Mouse (Mus musculus) heart, adult 11 months (tissue): Measurements from ENCODE around the gene Dclk2.

Experiments used
- DNase-seq: peaks from one replicate; pipeline ENCODE4 v3.0.0; 2022

The Dclk2 gene

DNA sequence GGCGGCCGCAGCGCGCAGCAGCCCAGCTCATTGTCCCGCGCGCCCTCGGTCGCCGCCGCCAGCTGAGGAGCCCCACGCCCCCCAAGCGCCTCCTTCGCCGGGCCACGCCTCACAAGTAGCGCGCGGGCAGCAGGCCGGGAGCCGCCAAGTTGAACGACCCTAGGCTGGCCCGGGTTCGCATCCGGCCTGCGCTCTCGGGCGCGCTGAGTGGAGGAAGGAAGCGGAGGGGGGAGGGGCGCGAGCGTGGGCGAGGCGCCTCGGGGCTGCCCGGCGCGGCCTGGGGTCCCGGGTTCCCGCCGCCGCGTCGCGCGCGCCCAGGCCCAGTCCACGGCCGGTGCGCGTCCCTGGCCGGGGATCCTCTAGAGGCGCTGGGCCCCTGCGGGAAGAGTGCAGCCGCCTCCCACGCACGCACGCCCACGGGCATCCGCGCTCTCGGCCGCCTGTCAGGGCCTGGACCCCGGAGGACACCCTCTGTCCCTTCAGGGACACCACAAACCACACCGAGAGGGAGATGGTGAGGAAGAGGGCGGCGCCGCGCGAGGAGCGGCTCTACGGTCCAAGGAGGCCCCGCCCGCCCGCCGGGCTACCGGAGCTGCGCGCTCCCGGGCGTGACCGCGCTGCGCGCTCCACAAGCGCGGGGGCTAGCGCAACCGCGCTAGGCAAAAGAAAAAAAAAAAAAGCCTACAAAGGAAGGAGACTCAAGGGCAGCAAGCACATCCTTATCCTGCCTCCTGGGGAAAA lies at the start of gene Dclk2:
TSS of gene Dclk2 (minus strand) at position 510 of the 741 bp plus-strand sequence.
- peak; percentile 98 for DNase-seq

DNA sequence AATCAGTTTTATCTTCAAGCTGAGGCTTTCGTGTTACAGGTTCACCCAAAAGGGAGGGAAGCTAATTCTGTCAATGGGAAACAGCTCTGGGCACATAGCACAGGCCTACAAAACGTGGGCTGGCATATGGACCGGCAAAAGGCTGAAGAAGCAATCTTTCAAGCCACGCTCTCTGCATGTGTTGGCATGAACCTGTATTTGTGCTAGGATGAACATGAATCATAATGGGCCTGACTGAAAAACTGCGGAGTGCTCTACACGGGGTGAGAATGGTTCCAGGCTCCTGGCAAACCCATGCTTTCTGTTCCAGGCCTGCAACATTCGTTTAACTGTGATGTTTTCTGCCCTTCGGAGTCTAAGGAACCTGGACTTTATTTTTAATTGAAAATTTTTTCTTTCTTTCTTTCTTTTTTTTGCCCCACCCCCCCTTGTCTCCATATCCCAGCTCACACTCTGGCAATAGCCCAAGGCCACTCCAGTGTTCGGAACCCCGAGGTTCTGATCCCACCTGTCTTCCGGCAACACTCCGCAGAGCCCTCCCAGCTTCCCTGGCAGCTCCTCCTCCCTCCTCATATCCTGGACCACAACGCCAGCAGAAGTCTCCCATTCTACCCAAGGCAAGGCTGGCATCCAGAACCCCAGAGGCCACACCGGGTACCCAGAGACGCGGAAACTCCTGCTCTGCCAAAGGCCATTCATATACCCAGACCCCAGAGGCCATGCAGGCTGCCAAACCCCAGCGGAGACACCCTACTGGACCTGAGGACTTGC lies 42.2 kb upstream of the Dclk2 start:
- DNase-seq: no peak

DNA sequence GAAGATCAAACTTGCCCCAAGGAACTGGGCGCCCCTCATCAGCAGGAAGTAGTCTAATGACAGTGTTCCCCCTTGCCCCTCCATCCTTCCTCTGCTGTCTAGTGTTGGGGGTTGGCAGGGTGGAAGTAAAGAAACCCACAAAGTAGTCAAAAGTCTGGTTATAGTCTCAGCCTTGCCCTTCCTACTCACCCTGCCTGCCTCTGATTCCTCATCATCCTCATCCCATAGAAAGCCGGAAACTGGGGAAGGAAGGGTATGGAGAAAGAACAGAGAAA lies 40.7 kb upstream of the Dclk2 start:
- no peak for DNase-seq

DNA sequence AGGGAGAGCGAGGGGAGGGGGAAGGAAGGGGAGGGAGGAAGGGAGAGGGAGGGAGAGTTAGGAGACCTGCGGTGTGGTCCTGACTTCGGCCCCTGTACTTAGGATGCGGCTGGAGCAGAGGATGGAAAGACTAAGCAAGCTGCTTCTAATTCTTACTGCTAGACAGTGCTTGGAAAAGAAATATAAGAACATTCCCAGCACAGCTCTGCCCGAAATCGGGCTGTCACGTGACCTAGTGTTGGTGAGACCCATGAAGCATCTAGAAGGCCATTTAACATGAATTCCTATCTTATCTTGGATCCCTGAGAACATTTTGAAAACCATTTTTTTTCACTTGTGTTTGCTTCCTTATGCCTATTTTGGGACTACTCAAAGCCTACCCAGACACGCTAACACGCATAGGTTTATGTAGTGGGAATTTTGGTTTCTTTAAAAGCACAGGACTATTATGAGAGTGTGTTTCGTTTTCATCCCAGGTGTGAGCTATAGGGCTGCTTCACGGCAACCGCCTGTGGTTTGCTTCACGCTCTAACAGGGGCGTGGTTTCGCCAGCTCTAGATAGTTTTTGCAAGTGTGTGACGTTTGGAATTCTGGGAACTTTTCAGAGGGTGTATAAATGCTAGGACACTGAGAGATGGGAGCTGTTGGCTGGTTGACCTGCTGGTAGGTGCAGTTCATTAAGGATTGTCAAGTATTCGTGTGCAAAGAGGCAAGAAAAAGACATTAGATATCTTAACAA lies 40.2 kb upstream of the Dclk2 start:
- DNase-seq: no peak

DNA sequence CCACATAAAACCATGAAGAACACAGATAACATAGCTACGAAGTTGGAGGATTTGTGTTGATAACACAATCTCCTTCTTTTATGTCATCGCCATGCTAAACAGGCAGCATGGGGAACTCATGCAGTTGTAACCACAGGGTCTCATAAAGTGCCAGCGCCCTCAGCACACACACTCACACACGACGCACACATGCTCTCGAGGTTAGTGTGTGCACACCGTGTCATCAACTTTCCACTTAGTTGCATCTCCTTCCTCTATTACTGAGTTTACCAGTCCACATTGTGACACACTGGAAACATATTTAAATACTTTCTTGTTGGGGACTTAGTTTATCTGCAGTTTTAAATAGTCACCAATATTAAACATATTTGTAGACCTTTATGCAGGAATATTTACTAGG lies 38.4 kb upstream of the Dclk2 start:
- no peak for DNase-seq

DNA sequence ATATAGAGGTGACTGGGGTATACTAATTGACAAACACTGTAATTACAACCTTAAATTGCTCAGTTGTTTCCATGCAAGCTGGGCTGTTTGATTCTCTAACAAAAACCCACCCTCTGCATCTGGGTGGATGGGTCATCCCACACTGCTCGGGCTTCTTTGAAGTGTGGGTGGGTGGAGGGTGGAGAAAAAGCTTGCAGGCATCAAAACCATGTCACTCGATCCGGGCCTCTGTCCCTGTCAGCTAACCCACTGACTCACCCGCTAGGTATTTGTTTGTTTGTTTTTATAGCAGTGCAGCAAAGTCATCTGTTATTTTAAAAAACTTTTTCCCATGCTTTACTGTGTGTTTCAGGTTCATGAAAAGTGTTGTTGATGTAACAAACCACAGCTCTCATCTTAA lies 34.7 kb upstream of the Dclk2 start:
- DNase-seq: no peak

DNA sequence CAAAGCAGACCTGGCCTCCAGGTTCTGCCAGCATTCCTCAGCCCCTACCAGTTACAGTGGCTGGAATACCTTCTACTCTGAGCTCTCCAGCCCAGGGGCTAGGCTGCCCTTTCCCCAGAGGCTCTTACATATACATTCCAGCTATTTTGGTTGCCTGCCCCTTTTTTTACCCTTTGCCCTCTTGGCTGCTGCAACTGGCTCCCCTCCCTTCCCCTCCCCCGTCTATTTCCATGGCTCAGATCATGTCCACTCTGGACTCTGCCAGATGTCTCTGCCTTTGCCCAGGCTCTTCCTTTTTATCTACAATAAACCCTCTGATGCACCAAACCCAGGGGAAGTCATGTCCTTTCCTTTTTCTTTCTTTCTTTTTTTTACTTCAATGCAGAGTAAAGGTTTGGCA lies 33.9 kb upstream of the Dclk2 start:
- no peak for DNase-seq

DNA sequence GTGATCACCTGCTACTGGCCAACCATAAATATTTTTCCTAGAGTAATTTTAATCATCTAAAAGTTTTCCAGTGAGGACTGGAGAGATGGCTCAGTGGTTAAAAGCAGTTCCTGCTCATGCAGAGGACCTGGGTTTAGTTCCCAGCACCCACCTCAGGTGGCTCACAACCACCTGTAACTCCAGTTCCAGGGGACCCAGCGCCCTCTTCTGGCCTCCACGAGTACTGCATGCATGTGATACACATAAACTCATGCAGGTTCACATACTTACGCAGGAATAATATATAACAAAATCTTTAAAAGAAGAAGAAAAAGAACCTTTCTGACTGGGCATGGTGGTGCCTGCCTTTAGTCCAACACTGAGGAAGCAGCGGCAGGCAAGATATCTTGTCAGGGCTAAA lies 33.2 kb upstream of the Dclk2 start:
- no peak for DNase-seq

DNA sequence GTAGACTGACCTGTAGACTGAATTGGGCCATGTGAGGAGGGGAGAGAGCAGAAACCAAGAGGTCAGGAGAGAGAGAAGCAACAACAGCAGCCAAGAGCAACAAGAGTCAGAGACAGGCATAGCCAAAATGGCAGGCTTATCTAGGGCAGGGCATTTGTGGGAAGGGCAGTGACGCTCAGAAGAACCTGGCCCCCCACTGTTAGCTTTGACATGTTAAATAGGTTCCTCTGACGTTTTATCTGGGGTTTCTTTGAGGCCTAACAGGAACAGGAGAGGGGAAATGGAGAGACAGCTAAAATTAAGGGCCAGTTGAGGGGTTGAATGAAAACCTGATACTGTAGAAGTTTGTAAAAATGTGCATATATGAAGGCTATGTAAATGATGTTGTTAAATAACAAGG lies 30.0 kb upstream of the Dclk2 start:
- DNase-seq: no peak

DNA sequence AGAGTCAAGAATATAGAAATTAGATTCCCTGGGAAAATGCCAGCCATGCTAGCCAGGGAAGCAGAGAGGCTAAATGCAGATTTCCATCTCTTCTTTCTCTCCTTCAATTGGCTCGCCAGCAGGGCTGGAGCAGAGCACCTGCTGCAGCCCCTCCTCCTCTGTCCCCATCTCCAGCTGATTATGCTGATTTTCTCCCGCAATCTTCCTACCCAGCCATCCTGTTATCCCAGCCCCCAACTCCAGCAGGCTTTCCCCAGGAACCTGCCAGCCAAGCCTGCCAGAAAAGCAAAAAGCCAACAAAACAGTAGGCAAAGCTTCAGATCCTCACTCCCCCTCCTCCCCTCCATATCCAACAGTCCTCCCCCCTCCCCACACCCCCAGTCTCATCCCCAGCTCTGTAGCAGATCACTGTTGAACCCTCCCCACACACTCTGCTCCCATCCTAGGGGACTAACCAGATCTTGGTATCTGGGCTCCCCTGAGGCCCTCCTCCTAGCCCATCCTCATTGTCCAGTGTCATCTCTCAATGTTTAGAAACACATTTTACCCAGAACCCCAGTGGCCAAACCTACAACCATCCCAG lies 15.7 kb upstream of the Dclk2 start:
- DNase-seq: peak; percentile 14

DNA sequence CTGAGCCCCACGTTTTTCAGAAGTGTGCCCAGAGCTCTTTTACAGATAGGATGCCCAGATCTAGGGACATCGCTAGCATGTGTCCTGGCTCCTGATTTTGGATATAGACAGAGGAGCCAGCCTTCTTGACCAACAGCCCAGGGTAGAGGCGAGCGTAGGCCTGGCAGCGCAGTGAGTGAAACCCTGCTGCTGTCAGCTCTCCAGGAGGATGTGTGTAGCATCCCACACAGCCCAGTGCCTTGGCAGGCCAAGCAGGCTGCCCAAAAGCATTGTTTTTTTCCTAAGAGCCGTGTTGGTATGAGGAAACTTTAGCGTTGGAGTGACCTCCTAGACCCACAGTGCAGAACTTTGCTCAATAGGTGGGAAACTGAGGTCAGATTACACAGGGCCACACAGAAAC lies 12.8 kb upstream of the Dclk2 start:
- DNase-seq: peak; percentile 59

DNA sequence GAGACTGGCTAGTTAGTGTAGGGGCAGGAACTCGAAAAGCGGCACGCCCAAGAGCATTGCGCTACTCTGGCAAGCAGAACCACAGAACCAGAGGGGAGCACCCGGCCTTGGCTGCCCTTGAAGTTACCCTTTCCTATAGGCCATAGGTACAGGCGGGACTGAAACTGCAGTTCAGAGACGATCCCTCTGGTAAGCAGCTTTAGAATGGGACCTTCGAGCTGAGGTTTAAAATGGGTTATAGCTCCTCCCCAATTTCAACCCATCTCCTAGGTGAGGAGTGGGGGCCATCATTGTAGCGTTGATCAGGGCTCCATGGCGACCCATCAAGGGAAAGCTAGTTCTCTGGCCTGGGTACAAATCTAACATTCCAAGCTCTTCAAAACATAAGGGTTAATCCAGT lies 3.0 kb upstream of the Dclk2 start:
- peak; percentile 75 for DNase-seq

DNA sequence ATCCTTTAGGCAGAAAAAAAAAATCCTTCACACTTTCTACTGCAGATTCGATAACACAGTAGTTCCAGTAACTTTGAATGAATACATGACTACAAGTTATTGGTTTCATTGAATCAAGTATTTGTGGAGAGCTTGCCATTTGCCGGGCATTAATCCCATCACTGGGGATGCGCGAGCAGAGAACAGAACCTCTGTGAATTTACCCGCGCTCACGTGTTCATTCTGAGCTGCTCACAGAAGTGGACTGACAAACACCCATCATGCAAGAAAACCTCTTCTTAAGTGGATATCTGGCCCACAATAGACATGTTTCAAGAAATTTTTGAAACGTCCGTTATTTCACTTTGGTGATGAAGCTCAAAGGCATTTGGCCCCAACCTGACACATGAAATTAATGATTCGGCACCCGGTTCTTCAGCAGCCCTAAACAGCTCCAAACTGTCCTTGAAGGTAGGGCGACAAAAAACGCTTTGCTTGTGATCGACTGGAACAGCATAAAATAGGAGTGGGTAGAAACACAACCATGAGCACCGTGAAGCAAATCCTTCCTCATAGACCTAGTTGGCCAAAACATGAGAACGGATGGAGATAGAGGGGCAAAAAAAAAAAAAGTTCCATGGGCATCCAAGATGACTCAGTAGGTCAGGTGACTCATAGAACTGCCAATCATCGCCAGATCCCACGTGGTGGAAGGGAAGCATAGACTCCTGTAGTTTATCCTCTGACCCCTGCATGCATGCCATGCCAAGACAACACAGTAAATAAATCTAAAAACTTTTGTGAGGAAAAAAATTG lies 726 bp upstream of the Dclk2 start:
- peak; percentile 70 for DNase-seq

DNA sequence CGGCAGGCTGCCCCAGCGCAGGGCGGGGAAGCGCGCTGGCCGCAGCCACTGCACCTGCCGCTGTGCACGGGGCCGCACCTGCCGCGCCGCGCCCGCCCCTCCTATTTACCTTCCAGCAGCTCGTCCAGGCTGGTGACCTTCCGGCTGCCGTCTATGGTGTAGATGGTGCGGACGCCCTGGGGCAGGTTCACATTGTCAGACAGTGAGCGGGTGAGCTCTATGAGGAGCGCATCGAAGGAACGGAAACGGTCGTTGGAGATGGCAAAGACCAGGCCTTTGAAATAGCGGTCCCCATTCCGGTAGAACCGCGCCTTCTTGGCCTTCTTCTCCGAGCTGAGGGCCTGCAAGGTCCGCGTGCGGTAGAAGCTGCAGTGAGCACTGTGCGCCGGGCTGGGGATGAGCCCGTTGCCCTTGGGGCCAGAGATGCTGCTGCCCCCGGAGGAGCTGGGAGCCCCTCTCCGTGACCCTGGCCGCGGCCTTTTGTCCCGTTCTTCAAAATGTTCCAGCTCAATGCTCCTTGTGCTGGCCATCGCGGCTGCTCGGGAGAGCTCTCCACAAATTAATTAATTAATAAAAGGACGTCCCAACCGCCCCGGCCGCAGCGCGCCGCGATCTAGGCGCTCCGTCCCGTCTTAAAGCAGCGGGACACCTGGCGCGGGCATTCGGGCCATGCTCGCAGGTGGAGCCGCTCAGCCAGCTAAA lies 860 bp downstream of the Dclk2 start:
- DNase-seq: peak; percentile 90

DNA sequence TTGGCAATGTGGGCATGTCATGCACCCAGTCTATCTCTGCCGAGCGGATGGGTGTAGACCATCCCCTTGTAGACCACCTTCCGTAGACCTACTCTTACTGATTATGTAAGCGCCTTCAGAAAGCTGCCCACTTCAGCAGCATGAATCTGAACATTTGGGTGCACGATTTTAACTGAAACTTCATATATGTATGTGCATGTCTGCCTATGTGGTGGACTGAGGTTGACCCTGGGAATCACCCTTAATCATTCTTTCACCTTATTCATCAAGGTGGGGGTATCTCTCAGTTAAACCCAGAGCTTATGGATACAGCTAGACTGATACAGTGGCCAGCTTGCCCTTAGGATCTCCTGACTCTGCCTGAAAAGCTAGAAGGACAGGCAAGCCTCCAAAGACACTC lies 3.6 kb downstream of the Dclk2 start:
- DNase-seq: peak; percentile 55

DNA sequence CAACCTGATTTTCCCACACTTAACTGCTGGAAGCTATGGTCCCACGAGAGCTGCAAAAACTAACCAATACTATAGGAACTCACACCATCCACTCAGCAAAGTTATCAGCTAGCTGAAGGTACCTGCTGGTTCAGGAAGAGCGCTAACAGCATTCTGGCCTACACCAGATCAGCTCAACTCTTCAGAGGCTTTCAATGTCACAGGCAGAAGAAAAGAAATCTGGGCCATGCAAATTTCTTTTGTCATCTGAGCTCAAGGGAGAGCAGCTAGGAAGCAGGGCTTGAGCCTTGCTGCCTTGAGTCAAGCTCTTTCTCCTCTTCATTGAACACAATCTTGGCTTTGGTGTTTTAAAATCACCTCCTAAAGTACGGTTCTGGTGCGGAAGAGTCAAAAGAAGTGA lies 4.0 kb downstream of the Dclk2 start:
- peak; percentile 33 for DNase-seq

DNA sequence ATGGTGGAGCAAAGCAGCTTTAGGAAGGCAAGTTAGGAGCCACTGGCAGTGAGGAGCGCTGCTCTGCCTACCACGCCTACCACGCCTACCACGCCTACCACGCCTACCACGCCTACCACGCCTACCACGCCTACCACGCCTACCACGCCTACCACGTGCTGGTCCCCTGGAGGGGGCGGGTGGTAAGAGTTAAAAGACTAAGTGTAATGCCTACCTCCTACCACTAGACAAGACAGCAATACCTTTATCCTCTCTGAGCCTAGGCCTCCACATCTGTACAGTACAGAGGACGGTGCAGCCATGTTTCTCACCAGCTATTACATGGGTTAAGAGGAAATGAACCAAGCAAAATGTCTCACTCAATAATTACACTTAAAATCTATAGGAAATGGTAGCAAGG lies 5.4 kb downstream of the Dclk2 start:
- peak; percentile 36 for DNase-seq

DNA sequence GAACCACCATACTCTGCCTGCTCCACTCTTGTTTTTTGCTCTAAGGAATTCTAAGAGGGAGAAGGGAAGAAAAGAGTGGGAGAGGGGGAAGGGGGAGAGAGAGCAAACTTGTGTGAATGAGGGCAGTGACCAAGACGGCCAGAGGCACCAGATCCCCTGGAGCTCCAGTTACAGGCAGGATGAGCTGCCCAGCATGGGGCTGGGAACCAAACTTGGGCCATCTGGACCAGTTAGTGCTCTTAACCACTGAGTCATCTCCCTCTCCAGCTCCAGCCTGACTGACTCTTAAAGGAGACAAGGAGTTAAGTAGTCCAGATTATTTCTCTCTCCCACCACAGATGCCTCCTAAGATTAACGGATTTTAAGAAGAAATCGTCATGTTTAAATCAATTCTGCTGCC lies 6.3 kb downstream of the Dclk2 start:
- DNase-seq: no peak

DNA sequence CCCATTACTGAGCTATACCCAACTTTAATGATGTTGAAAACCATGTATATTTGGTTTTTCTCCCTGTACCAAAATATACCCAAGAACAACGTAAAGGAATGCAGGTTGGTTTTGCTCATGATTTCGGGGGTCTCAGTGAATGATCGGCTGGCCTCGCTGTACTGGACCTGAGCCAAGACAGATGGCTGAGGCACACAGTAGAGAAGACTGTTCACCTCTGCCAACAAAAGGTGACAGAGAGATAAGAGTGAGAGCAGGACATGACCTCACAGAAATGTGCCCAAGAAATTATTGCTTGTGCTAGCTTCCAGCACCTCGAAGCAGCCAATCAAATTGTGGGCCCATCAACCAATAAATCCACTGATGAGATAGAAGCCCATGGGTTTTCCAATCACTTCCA lies 22.3 kb downstream of the Dclk2 start:
- peak; percentile 74 for DNase-seq

DNA sequence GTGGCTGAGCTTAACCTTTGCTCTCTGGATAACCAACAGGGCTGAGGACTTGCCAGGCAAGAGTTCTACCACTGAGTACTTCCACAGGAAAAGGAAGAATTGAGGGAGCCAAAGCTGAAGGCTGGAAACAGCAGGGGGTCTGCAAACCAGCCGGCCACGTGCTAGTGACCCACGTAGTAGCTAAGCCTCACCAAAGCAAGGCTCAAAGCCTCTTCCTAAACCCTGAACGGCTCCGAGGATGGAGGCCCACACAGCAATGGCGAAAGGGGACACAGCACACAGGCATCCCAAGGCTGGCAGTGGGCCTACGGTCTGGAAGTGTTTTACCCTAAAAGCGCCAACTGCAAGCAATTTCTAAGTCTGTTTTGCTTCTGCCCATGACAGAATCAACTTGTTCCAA lies 23.1 kb downstream of the Dclk2 start:
- DNase-seq: peak; percentile 51

DNA sequence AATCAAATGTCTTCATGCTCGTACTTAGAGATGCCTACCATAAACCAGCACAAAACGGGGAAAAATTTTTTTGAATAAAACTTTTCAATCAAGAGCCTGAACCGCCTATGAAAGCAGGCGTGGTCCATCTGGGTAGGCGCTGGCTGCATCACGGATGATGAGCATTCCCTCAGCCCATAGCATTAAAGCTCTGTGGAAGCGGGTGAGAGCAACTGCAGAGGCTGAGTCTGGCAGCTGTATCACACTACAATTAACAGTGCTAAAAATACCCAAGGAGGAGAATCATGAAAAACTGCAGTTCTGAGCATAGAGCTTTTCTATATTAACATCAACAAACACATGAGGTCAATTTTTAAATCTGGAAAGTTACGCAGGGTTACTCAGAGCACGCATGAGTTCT lies 23.6 kb downstream of the Dclk2 start:
- DNase-seq: peak; percentile 33

DNA sequence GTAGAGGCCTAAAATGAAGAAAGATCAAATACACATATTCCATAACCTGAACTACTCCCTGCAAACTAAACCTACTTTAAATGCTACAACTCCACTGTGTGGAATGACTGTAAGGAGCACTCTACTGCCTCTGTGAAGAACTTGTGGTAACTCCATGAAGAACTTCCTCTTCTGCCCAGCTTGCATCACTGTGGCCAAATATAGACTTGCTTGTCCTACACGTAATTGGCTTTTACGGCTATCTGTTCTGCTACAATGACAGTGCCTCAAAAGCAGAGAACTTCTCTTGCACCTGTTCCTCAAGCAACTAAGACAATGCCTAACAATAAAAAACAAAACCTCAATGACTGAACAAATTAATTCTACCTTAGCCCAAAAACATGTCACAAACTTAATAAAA lies 26.2 kb downstream of the Dclk2 start:
- DNase-seq: peak; percentile 82
